Mouse (Mus musculus) heart, embryonic 10.5 days (tissue): ENCODE data around the gene Klhl33. TPM values are rescaled to one million over a fixed set of nuclear protein-coding genes. Genes with fewer than 3 reads are reported as not detected.
"Not testable (repeated sequence)": the region's sequence is repeated elsewhere in the genome, so short reads cannot be mapped to it uniquely, and the experiment has no call there.

Source experiments
- DNase-seq: peaks from one replicate; pipeline ENCODE4 v3.0.0-alpha.2; 2017; ENCODE audit warnings: low spot score
- H3K27ac ChIP-seq: fragments of 300-500 bp; sonication (generic); 2 replicates; pipeline ENCODE4 v1.5.1; 2016; ENCODE audit warnings: mild to moderate bottlenecking
- H3K27me3 ChIP-seq: fragments of 300-500 bp; sonication (generic); 2 replicates; pipeline ENCODE4 v1.6.1; 2016; ENCODE audit warnings: mild to moderate bottlenecking; ENCODE audit not compliant: poor library complexity, insufficient read depth, severe bottlenecking
- H3K36me3 ChIP-seq: fragments of 300-500 bp; sonication (generic); 2 replicates; pipeline ENCODE4 v1.6.1; 2016; ENCODE audit warnings: mild to moderate bottlenecking, moderate library complexity
- H3K4me1 ChIP-seq: fragments of 300-500 bp; sonication (generic); 2 replicates; pipeline ENCODE4 v1.6.1; 2016; ENCODE audit warnings: mild to moderate bottlenecking
- H3K4me3 ChIP-seq: fragments of 300-500 bp; sonication (generic); 2 replicates; pipeline ENCODE4 v1.5.1; 2016; ENCODE audit warnings: mild to moderate bottlenecking, moderate library complexity
- H3K9me3 ChIP-seq: fragments of 300-500 bp; sonication (generic); 2 replicates; pipeline ENCODE4 v1.6.1; 2016; ENCODE audit warnings: mild to moderate bottlenecking, moderate library complexity
- WGBS: fragments of 180-500 bp; shearing (Covaris S2); methylation state at CpG from one replicate; pipeline ENCODE4 v1.1.7; 2016; 5-methylcytosine and 5-hydroxymethylcytosine counted together
- polyA plus RNA-seq: library from polyadenylated mRNA; unstranded; fragments of >200 nt; fragmentation: Nextera tagmentation; extraction: Ambion mirVana; gene quantifications from 2 replicates; pipeline ENCODE4 v1.2.1, GENCODE M21; 2016

Gene Klhl33
- 0.19 TPM in 1 of 2 replicates, not detected in the other for polyA plus RNA-seq

GRCm38 (mm10) chr14:50897374-50897765 is at the start of gene Klhl33:
Gene Klhl33, minus strand, starts transcription at chr14:50897507.
- peaks cover 14% of the 10 kb centered on the region for H3K4me1 ChIP-seq
- peaks cover 39% of the 10 kb centered on the region for H3K27me3 ChIP-seq
- no peaks in the 10 kb centered on the region for H3K36me3 ChIP-seq
- peak; percentile 76 for DNase-seq
- H3K9me3 ChIP-seq, result no peaks in the 10 kb centered on the region
- 33% methylated on average over 7 of the region's 7 CpGs for WGBS
- H3K4me3 ChIP-seq, result peak within 1 kb of the TSS; percentile 62
- 0 out of 2 replicates have a peak within 1 kb of the TSS, but pooled peaks have one; percentile 36 for H3K27ac ChIP-seq

GRCm38 (mm10) chr14:50945526-50945925 is 48.2 kb upstream of the Klhl33 start:
- Histone ChIP-seq H3K36me3 (peaks cover 12% of the 10 kb centered on the region), H3K4me3 (peak overlapping the region; percentile 55), H3K27ac (peak overlapping the region; percentile 87; the same call in 1 of the 2 replicates)
- not testable (repeated sequence) for H3K4me1 ChIP-seq, H3K27me3 ChIP-seq, H3K9me3 ChIP-seq, DNase-seq
- WGBS, result 30% methylated on average over 3 of the region's 3 CpGs

GRCm38 (mm10) chr14:50945081-50945480 is 47.8 kb upstream of the Klhl33 start:
- peak overlapping the region; percentile 87 for H3K27ac ChIP-seq

GRCm38 (mm10) chr14:50944668-50945033 is 47.3 kb upstream of the Klhl33 start:
- Histone ChIP-seq H3K4me3 (peak overlapping the region; percentile 55), H3K27ac (peak overlapping the region; percentile 87)
- H3K27me3 ChIP-seq, H3K9me3 ChIP-seq, H3K36me3 ChIP-seq, H3K4me1 ChIP-seq: not testable (repeated sequence)
- WGBS, result under 1% methylated on average over 15 of the region's 15 CpGs
- DNase-seq, result peak; percentile 80

More at GRCm38 (mm10) chr14:50945081-50945480, 47.8 kb upstream of the Klhl33 start:
- H3K27me3 ChIP-seq, DNase-seq, H3K9me3 ChIP-seq, H3K4me1 ChIP-seq: not testable (repeated sequence)
- Histone ChIP-seq H3K36me3 (peaks cover 10% of the 10 kb centered on the region), H3K4me3 (peak overlapping the region; percentile 55)
- 14% methylated on average over 6 of the region's 6 CpGs for WGBS

DNA sequence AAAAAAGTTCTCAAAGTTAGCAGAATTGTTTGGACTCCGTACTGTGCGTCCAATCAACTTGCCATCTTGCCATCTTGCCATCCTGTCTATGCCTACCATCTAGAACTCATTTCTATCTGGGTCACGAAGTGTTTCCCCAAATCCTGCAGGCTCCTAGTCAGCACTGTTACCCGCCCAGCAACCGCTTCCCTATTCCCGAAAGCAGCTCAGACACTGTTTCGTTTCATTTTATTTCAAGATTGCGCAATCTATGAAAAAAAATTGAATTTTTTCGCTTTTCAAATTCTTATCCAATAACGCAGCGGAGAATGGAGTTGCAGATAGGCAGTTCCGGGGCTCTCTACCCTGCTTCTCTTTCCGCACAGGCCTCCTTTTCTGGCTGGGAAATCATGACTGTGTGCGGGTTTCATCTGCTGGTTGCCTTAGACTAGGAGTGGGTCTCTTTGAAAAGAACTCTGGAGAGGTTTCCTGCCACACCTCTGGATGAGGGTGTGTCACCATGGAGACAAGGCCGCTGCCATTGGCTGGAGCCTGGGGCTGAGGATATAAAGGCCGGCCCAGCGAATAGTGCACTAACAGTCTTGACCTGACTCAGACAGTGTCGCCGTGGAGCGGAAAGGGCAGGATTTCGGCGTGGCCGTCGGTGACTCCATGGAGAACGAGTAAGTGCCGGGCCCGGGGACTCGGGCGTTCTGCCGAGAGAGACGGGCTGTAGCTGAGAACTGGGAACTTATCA is 46.8 kb upstream of the Klhl33 start, which contains the start of gene Gm49342:
Gene Gm49342 (plus strand): TSS at position 586 of the 736 bp plus-strand sequence.
- H3K4me3 ChIP-seq, result peak within 1 kb of the TSS; percentile 55
- peak within 1 kb of the TSS; percentile 87 for H3K27ac ChIP-seq
- peaks cover 5% of the 10 kb centered on the region for H3K36me3 ChIP-seq
- no peaks in the 10 kb centered on the region for H3K27me3 ChIP-seq
- H3K4me1 ChIP-seq, result 0 out of 2 replicates have a peak, but pooled peaks cover 4% of the 10 kb centered on the region
- no peaks in the 10 kb centered on the region for H3K9me3 ChIP-seq
- 17% methylated on average over 31 of the region's 31 CpGs for WGBS
- peak; percentile 98 for DNase-seq

GRCm38 (mm10) chr14:50938940-50939339 is 41.6 kb upstream of the Klhl33 start:
- no peak for DNase-seq
- Histone ChIP-seq H3K27ac (no peak overlapping the region), H3K4me1 (0 out of 2 replicates have a peak, but pooled peaks cover 2% of the 10 kb centered on the region), H3K9me3 (no peaks in the 10 kb centered on the region), H3K4me3 (no peak overlapping the region), H3K36me3 (no peaks in the 10 kb centered on the region), H3K27me3 (no peaks in the 10 kb centered on the region)
- 36% methylated on average over 2 of the region's 2 CpGs for WGBS

- no peaks in the 10 kb centered on the region for H3K36me3 ChIP-seq
- H3K27ac ChIP-seq, result no peak overlapping the region
- DNase-seq, result no peak
- WGBS, result 79% methylated on average over 3 of the region's 3 CpGs
- no peaks in the 10 kb centered on the region for H3K9me3 ChIP-seq
- no peaks in the 10 kb centered on the region for H3K27me3 ChIP-seq
- H3K4me1 ChIP-seq, result no peaks in the 10 kb centered on the region
- H3K4me3 ChIP-seq, result no peak overlapping the region
These were observed 41.0 kb upstream of the Klhl33 start for GRCm38 (mm10) chr14:50938119-50938908.

- Histone ChIP-seq H3K36me3 (no peaks in the 10 kb centered on the region), H3K27ac (no peak overlapping the region), H3K9me3 (no peaks in the 10 kb centered on the region), H3K27me3 (no peaks in the 10 kb centered on the region), H3K4me1 (no peaks in the 10 kb centered on the region), H3K4me3 (no peak overlapping the region)
- DNase-seq, result no peak
- WGBS, result 65% methylated on average over 1 of the region's 1 CpGs
These were observed 39.3 kb upstream of the Klhl33 start for GRCm38 (mm10) chr14:50936649-50937048.

DNA sequence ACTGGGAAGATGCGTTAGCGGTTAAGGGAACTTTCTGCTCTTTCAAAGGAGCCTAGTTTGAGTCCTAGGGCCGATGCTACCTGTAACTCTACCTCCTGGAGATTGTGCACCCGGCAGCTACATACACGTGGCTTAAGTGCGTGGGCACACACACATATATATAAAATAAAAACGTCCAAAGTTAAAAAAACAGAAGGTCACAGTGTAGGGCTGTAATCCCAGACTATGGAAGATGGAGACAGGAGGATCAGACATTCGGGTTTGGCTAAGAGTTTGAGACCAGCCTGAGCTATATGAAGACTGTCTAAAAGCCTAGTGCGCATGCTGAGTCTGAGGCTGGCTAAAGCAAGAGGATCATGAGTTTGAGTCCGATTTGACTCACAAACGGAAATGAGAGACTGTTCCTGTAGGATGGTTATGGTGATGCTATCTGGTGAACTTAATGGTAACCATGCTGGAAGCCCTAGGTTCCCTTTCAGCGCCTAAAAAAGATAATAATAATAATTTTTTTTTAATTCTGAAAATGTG is 34.2 kb upstream of the Klhl33 start:
- 10% methylated on average over 12 of the region's 12 CpGs for WGBS
- H3K4me1 ChIP-seq, result peaks cover 9% of the 10 kb centered on the region; the same call in 1 of the 2 replicates
- H3K4me3 ChIP-seq, result peak overlapping the region; percentile 98
- peaks cover 29% of the 10 kb centered on the region for H3K36me3 ChIP-seq
- no peaks in the 10 kb centered on the region for H3K27me3 ChIP-seq
- DNase-seq, result no peak
- no peaks in the 10 kb centered on the region for H3K9me3 ChIP-seq
- peak overlapping the region; percentile 96 for H3K27ac ChIP-seq

- under 1% methylated on average over 68 of the region's 68 CpGs for WGBS
- Histone ChIP-seq H3K9me3 (no peaks in the 10 kb centered on the region), H3K4me1 (peaks cover 11% of the 10 kb centered on the region; the same call in 1 of the 2 replicates), H3K4me3 (peak within 1 kb of the TSS; percentile 98), H3K36me3 (peaks cover 35% of the 10 kb centered on the region), H3K27me3 (no peaks in the 10 kb centered on the region), H3K27ac (peak within 1 kb of the TSS; percentile 96)
- peak; percentile 100 for DNase-seq
These were observed 33.6 kb upstream of the Klhl33 start, which contains the start of the genes Pip4p1 and Pnp for GRCm38 (mm10) chr14:50930754-50931492. Gene Pip4p1, minus strand, starts transcription at chr14:50930856. Gene Pnp, plus strand, starts transcription at chr14:50931082.

DNA sequence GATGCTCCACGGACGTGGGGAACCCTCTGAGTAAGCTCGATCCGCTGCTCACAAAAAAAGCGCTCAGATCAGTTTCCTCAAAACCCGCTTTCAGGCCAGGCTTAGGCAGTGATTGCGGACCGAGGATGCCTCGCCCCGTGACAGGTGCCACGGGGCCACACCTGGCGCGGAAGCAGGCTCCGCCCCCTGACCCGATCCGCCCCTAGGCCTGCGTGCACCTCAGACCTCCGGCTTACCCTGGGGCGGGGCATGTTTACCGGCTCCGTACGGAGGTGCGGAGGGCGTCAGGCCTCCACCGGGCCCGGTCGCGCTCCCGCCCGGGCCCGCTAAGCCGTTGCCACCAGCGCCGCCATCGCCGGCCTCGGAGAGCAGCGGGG is 33.1 kb upstream of the Klhl33 start:
- H3K9me3 ChIP-seq, result no peaks in the 10 kb centered on the region
- peak overlapping the region; percentile 98 for H3K4me3 ChIP-seq
- under 1% methylated on average over 37 of the region's 38 CpGs for WGBS
- DNase-seq, result no peak
- peak overlapping the region; percentile 96 for H3K27ac ChIP-seq
- no peaks in the 10 kb centered on the region for H3K27me3 ChIP-seq
- peaks cover 35% of the 10 kb centered on the region for H3K36me3 ChIP-seq
- H3K4me1 ChIP-seq, result peaks cover 11% of the 10 kb centered on the region; the same call in 1 of the 2 replicates

DNA sequence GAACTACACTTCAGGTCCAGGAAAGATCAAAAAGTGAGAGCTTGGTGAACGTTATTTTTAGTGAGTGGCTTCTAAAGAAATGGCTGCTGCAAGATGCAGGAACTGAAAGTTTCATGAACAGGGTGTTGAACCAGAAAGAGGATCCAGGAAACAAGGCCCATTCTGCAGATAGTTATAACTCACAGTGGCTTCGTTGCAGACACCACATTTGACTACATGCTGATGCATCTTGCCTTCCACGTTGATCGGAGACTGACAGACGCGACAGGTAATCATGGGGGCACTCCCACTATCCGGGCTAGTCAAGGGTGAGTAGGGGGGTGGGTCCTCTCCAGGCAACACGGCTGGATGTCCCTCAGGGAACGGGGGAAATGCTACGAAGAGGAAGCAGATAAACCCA is 32.6 kb upstream of the Klhl33 start:
- Histone ChIP-seq H3K4me3 (peak overlapping the region; percentile 98), H3K36me3 (peaks cover 35% of the 10 kb centered on the region), H3K27me3 (no peaks in the 10 kb centered on the region), H3K9me3 (no peaks in the 10 kb centered on the region), H3K4me1 (peaks cover 11% of the 10 kb centered on the region; the same call in 1 of the 2 replicates), H3K27ac (peak overlapping the region; percentile 96)
- no peak for DNase-seq
- WGBS, result 19% methylated on average over 10 of the region's 10 CpGs
